Mouse (Mus musculus): Measurements from ENCODE around the gene Gm5965. TPM values are rescaled to one million over a fixed set of nuclear protein-coding genes. Genes with fewer than 3 reads are reported as not detected.

The Gm5965 gene
- polyA plus RNA-seq, 1 experiment from 2014 or later = not detected

- DNase-seq (ENCODE audit: extremely low spot score, low spot score) = no peak
- no peak overlapping the region for H3K27ac ChIP-seq
Observed at GRCm38 (mm10) chr16:88826978-88827377, 49.3 kb downstream of the Gm5965 start.

More at GRCm38 (mm10) chr16:88826978-88827377, 49.3 kb downstream of the Gm5965 start:
- no peaks in the 10 kb centered on the region for H3K36me3 ChIP-seq (replicated peaks)
- H3K4me3 ChIP-seq = no peak overlapping the region
- H3K4me1 ChIP-seq = no peaks in the 10 kb centered on the region
- WGBS = 62% methylated on average over 3 of the region's 3 CpGs
- H3K27me3 ChIP-seq (ENCODE audit: poor library complexity, severe bottlenecking) = no peaks in the 10 kb centered on the region
- no peaks in the 10 kb centered on the region for H3K9me3 ChIP-seq

Other genes starting within 250 kb of the Gm5965 start
- gene Cldn8, start 214.7 kb upstream of the Gm5965 start, polyA plus RNA-seq (2016; fragmentation: Nextera tagmentation; extraction: Ambion mirVana) = 1.4 TPM in 2 replicates
- gene Krtap24-1, start 165.6 kb upstream of the Gm5965 start, polyA plus RNA-seq (2016; fragmentation: Nextera tagmentation; extraction: Ambion mirVana) = not detected in 2 replicates
- not detected in 2 replicates for gene 2310079G19Rik, start 150.2 kb upstream of the Gm5965 start, polyA plus RNA-seq (2016; fragmentation: Nextera tagmentation; extraction: Ambion mirVana)
- not detected in 2 replicates for gene Krtap26-1, start 130.1 kb upstream of the Gm5965 start, polyA plus RNA-seq (2016; fragmentation: Nextera tagmentation; extraction: Ambion mirVana)
- not detected in 2 replicates for gene Krtap27-1, start 106.2 kb upstream of the Gm5965 start, polyA plus RNA-seq (2016; fragmentation: Nextera tagmentation; extraction: Ambion mirVana)
- not detected in 2 replicates for gene 2310061N02Rik, start 69.9 kb upstream of the Gm5965 start, polyA plus RNA-seq (2016; fragmentation: Nextera tagmentation; extraction: Ambion mirVana)
- gene Krtap13-1, start 49.0 kb upstream of the Gm5965 start, polyA plus RNA-seq (2016; fragmentation: Nextera tagmentation; extraction: Ambion mirVana) = not detected in 2 replicates
- not detected in 2 replicates for gene Krtap13, start 26.3 kb upstream of the Gm5965 start, polyA plus RNA-seq (2016; fragmentation: Nextera tagmentation; extraction: Ambion mirVana)
- not detected in 2 replicates for gene 2310034C09Rik, start 19.0 kb upstream of the Gm5965 start, polyA plus RNA-seq (2016; fragmentation: Nextera tagmentation; extraction: Ambion mirVana)
- gene 2310057N15Rik, start 3.7 kb upstream of the Gm5965 start, polyA plus RNA-seq (2016; fragmentation: Nextera tagmentation; extraction: Ambion mirVana) = not detected in 2 replicates
- not detected in 2 replicates for gene Gm20741, start 34.3 kb downstream of the Gm5965 start, polyA plus RNA-seq (2016; fragmentation: Nextera tagmentation; extraction: Ambion mirVana)
- gene Krtap15, start 42.3 kb downstream of the Gm5965 start, polyA plus RNA-seq (2016; fragmentation: Nextera tagmentation; extraction: Ambion mirVana) = not detected in 2 replicates
- not detected in 2 replicates for gene Krtap14, start 48.2 kb downstream of the Gm5965 start, polyA plus RNA-seq (2016; fragmentation: Nextera tagmentation; extraction: Ambion mirVana)
- not detected in 2 replicates for gene Krtap19-1, start 91.5 kb downstream of the Gm5965 start, polyA plus RNA-seq (2016; fragmentation: Nextera tagmentation; extraction: Ambion mirVana)
- gene Krtap19-2, start 96.4 kb downstream of the Gm5965 start, polyA plus RNA-seq (2016; fragmentation: Nextera tagmentation; extraction: Ambion mirVana) = not detected in 2 replicates
- gene Krtap19-3, start 100.1 kb downstream of the Gm5965 start, polyA plus RNA-seq (2016; fragmentation: Nextera tagmentation; extraction: Ambion mirVana) = not detected in 2 replicates
- gene Krtap19-4, start 107.2 kb downstream of the Gm5965 start, polyA plus RNA-seq (2016; fragmentation: Nextera tagmentation; extraction: Ambion mirVana) = not detected in 2 replicates
- gene Krtap19-5, start 118.6 kb downstream of the Gm5965 start, polyA plus RNA-seq (2016; fragmentation: Nextera tagmentation; extraction: Ambion mirVana) = not detected in 2 replicates
- gene Krtap19-9b, start 154.4 kb downstream of the Gm5965 start, polyA plus RNA-seq (2016; fragmentation: Nextera tagmentation; extraction: Ambion mirVana) = not detected in 2 replicates
- not detected in 2 replicates for gene Krtap16-3, start 185.0 kb downstream of the Gm5965 start, polyA plus RNA-seq (2016; fragmentation: Nextera tagmentation; extraction: Ambion mirVana)
- gene Krtap22-2, start 232.9 kb downstream of the Gm5965 start, polyA plus RNA-seq (2016; fragmentation: Nextera tagmentation; extraction: Ambion mirVana) = not detected in 2 replicates
- gene Gm10229, start 237.4 kb downstream of the Gm5965 start, polyA plus RNA-seq (2016; fragmentation: Nextera tagmentation; extraction: Ambion mirVana) = not detected in 2 replicates

All from forebrain, embryonic 10.5 days (tissue).